Mouse (Mus musculus) monocyte, adult 2 months (primary cell): ENCODE measurements at regions not wholly inside any gene's neighbourhood (a gene's known extent, or its start where the extent isn't known, plus 50 kb on each side); places are given as distances from the start of the nearest gene placed in this dataset.

Experiments used
- DNase-seq, 2 experiments: peaks; one replicate each; pipeline ENCODE4 v3.0.0; 2022; ENCODE audit warnings: low spot score in 2 of 2, low read depth in 1 of 2

DNA sequence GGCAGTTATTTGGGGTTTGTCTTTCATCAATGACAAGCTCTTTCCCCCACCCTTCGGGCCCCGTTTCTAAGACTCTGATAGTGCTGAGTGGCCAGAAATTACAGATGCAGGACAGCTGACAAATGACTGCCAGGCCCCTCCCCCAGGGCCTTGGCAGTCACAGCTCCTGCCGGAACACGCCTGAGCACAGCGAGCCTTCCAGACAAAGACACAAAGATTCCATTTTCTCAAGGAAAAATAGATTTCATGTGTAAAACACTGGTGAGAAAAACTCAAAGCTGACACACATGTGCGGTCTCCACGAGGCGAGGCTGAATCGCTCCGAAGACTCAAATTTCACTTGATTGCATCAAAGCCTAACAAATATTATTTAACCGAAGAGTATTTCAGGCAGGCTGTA, 247.6 kb downstream of the Ptprc start:
- no peak for DNase-seq

DNA sequence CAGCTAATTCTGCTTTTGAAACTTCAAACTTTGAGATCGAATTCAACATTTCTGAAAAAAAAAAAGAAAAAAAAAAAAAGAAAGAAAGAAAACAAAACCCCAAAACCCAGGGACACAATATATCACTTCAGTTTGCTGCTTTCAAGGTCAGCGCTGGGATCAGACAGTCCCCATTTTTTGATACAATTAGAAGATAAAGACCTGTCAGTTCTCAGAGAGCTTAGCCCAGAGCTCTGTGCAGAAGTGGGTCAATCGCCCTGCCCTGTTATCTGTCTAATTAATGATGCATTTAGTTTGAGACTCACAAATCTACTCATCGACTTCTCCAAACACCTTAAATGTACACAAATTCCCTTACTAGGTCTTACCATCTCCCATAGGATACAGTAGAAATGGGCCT, 249.2 kb downstream of the Ptprc start:
- DNase-seq: no peak

DNA sequence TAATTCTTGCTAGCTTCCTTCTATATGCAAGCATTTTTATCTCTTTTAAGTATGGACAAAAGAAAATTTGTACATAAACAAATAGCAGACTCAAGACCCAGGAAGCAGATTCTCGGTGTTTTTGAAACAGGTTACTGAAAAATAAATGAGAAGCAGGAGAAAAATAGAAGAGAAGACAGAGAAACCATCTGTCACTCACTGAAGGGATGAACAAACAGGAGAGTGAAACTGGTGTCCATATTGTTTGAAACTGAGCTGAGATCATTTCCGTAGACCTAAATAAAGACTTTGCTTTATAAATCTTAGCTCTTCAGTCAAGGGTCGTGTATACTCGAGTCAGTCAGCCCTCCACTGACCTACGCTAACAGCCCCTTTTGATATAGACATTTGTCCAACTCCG, 251.4 kb downstream of the Ptprc start:
- no peak for DNase-seq

DNA sequence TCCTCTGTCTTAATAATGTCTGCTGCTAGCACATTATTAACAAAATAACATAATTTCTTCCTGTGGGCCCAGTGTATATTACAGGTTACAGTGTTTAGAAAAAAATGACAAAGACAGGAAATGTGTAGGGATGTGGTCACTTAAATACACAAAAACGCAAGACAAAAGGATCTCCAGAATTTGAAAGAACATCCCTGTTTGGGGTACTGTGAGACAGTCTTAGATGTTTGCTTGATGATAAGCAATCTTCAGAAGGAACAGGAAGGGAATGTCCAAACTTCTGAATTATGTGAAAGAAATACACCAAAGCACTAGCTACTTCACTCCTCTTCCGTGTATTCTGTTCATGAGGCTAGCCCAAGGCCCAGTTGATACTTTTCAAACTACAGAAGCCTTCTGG, 251.8 kb downstream of the Ptprc start:
- DNase-seq: no peak

DNA sequence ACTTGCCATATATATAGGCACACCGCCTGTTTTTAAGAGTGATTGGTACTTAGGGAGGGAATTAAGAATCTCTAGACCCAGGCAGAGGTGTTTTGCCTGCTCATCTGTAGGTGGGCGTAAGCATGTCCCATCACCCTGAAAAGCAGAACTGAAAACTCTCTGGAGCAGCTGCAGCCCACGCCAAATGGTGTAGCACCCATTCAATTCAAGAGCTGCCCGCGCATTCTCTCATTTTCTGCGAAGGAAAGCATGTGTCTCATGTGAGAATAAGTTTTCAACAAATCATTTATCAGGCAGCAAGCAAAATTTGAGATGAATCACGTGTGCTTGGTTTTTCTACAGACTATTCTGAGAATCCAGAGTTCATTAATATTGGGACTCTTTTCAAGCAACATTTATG, 252.7 kb downstream of the Ptprc start:
- no peak for DNase-seq

DNA sequence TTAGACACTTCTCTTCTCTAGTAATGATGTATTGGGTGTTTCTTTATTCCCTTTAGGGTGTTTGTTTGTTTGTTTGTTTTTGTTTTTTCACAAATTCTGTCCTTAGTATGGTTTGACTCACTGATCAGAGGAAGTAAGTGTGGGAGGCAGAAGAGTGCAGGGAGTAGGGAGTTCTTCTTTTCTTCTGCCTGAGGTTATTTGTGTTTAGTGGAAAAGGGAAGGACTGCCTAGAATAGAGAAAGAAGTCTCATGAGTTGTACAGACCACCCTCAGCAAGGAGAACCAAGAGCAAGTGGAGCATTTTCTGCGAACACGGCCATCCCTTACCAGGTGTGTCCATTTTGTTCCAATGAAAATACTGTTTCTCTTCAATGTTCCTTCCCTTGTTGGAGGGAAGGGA, 253.9 kb downstream of the Ptprc start:
- DNase-seq: no peak

DNA sequence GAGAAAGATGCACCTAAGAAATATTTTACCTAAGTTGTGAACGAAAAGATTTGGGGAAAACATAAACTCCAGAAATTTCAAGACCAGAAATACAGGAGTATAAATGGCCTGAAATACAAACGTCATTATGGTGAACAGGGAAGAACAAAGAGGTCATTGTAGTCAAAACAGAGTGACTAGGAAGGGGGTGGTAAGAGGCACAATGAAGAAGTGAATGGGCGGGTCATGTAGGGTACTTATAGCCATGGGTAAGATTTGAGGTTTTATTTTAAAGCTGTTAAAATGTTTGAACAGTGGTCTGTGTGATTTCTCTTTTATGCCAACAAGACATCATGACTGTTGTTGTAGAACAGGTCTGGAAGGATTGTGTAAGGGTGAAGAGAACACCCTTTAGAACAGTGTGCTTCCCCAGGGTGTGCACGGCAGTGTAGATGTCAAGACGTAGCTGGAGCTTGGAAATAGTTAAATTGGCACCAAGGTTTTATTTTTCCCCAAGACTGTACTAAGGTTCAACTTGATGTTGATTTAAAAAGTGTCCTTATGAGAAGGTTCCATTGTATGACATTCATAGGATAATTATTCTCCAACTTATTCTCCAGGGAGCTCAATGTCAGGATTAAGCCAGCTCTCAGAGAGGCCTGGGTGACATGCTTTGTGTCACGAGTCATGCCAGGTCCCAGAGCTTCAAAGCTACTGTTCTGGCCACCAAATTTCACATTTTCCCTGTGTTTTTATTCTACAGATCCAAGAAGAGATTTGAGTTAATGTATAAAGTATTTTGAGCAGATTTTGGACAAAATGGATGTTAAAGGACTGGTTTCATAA, 255.6 kb downstream of the Ptprc start:
- no peak for DNase-seq

DNA sequence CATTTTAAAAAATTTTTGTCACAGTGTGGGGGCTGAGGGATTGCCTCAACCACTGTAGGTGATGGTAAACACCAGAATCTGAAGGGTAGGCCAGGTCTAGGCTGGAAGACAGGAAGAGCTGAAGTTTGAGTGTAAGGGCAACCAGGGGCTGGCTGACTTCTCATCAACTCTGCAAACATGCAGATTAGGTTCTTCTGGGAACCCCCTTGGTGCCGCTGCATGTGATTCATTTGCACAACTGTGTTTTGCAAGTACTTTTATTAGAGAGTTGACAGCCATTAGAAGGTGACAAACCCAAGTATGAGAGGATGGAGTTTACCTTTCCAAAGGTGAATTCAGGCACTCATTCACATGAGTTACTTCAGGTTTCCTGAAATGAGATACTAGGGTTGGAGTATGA, 258.1 kb downstream of the Ptprc start:
- no peak for DNase-seq

DNA sequence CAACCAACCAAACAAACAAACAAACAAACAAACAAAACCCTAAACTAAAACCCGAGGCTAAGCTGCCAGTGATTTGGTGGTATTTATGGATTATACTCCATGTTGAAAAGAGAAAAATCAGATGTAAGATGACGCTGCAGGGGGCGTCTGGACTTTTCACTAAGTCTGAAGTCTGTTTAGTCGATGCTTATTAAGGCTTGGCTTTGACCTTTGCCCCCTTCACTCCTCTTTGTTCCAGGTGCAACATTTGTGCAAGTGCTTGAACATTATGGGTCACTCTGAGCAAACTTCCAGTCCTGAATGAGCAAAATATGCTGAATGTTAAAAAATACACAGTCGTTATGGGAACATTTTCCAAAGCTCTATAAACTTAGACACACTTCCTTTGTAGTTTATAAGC, 268.6 kb downstream of the Ptprc start:
- no peak for DNase-seq

DNA sequence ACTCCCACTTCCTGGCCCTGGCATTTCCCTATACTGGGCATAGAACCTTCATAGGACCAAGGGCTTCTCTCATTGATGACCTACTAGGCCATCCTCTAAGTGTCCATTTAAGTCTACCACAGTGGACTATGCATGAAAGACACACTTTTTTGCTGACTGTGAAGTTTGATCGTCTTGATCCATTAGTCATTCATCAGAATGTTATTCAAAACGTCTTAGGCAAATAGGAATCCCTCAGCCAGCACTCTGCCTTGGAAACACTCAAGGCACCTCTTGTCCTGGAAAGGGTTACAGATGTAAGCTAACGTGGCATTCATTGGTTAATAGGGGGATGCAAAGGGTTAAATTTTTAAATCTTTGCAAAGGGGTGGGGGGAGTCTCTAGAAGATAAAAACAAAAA, 269.0 kb downstream of the Ptprc start:
- no peak for DNase-seq

DNA sequence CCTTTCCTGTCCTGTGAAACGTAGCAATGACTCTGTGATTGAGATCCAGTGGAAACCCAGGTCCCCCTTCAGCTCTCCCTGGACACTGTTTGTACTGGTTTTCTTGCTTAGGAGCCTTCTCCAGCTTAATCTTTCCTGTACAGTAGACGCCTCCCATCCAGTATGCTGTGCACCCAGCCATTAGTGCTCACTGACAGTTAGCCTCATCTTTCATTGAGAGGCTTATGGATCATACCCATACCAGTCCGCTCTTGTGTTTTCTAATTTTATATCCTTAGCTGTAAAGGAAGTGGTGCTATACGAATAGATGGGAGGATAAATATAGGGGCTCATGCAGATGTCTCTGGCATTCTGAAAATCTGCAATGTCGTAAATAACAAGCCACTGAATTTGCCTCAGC, 269.9 kb downstream of the Ptprc start:
- DNase-seq: no peak

DNA sequence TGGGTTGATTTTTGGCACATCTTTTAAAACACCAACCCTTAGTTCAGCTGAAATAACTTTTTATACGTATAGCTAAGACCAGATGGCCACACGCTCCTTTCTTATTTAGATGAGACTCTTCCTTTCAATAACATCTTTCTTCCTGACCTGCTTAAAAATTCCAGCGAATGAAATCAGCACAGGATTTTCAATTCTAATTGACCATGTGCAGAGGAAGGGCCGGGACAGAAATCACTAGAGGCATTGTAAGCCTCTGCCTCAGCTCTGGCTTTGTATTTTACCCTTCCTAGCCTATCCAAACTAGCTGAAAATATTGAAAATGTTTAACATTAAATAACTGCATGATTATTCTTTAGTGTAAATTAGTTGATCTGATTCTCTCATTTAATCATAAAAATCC, 272.2 kb downstream of the Ptprc start:
- DNase-seq: no peak

DNA sequence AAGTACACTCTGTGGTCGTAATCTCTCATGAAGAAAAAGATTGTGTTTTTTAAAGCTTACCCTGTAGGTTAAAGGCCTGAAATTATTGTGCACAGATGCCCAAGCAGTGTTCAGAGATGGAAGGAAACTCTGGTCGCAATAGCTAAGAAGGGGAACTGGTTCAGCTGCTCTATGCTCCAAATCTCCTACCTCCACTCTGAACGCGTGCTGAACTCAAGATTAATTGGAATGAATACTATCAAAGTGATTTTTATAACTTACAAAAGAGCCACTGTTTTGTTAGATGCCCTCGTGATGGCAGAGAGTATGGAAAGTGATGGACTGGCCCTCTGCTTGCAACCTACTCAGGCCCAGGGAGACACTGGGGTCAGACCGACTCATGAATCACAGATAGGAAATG, 272.6 kb downstream of the Ptprc start:
- no peak for DNase-seq

DNA sequence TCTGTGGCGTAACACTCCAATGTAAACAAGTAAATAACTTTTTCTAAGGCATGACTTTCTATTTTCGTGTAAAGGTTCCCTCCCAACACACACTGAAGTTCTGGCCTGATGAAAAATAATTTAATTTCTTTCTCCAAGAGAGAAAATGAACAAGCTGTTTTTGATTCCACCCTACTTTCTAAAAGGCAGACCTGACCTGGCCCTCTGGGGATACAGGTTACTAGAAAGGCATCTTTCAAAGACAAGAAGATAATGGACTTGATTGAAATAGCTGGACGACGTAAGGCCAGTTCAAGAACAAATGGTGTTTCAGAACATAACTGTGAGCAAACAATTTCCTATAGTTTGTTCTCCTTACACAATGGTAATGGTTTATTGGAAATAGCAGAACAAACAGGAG, 273.5 kb downstream of the Ptprc start:
- DNase-seq: no peak

DNA sequence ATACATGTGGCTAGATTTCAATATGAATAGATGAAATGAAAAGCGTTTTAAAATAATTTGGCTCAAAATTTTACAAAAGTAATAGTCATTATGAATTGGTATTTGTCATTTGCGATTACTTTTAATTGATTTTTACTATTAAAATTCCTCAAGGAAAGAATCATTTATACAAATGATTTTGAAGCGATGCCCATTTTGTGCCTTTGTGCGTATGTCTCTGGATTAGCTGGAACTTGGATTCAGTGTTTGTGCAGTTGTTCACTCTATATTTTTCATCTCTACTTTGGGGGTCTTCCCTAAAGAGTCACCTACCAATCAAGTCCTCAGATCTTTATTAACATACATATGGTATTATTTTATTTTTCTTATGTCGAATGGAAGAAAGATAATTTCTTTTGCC, 274.3 kb downstream of the Ptprc start:
- DNase-seq: no peak

DNA sequence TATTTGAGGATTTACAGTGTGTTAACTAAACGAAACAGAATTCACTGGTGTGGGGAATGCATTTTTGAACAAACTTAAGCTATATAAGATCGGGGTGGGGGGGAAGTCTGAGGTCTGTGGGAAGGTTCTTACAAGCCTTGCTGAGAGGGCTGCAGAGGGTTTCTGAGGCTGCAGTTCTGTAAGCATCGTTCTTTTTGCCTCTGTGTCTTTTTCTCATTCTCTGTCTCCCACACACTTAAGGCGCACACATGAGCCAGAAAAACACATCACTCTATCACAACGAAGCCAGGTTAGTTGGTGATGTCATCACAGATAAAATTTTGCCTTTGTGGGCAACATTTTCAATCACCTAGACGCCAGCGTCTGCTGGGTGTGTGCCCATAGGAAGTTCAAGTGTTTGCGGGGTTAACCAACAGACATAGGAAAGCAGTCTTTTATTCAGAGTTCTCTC, 274.9 kb downstream of the Ptprc start:
- no peak for DNase-seq

DNA sequence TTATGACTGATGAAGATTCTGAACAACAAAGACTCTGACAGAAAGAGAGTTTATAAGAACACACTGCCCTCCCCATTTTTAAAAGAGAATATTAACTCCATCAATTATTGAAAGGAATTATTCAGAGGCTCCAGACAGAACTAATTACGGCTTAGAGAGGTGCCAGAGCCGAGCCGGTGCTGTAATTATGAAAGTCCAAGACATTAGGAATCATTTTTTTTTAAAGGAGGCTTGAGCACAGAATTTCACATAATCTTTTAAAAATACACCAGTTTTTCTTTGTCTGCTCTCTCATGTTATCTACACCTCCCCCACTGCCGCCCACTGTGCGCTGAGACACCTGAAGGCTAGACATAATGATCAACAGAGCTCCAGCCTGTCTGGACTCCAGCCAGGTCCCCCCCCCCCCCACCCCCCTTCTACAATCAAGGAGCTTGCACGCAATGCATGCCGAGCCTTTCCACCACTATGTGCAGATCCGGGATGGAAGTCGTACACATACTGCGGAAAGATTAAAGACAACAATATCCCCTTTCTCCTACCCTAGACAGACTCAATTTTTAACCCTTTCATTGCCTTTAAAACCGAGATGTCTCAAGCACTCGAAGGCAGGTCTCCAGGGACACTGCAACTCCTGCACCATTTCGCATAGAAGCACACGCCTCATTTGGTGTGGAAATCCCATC, 275.4 kb downstream of the Ptprc start:
- no peak for DNase-seq

DNA sequence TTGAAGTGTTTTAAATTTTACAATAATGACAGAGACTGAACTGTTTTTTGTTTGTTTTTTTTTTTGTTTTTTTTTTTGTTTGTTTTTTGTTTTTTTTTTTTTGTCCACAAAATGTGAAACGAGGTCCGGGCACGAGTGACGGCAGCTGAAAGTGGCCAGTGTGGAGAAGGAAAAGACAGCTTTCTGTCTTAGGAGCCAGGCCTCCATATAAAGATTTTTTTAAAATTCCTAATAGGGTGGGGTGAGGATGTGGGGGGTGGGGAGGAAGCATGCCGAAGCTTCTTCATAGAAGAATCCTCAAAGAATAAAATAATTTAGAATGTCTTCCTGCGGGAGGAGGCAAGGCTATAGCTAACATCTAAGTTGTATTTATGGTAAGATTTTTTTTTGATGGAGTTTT, 276.2 kb downstream of the Ptprc start:
- no peak for DNase-seq

DNA sequence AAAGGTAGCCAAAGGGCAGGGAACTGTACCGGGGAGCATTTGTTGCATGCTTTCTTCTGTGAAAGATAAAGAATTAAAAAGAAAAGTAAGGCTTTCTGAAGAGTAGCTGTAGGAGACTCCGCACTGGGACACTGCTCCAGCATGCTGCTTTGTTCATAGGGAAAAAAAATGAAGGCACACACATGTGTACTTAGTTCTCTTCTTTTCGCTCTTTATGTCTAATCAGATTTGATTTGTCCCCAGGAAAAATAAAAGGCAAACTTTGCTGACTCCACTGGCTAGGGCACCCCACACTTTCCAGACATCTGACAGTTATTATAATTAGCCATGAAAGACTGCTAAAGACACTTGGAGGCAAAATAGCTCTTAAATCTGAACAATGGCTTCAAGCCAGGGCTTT, 276.6 kb downstream of the Ptprc start:
- no peak for DNase-seq

DNA sequence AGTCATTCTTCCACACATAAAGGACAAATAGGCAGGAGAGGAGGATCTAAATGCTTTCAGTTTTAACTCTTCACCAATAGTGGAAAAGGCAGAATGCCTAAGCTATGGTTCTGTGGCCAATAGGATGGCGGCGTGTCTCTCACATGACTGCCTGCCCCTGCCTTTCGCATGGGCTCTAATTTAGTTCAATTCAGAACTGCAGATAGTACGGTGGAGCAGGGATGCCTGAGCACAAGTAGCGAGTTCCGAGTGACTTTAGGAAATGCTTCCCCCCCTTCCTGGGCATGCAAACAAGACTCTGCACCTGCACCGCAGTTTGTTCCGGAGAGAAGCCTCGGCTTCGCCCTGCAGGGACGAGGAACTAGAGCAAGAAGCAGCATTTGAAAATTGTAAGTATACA, 277.1 kb downstream of the Ptprc start:
- DNase-seq: peak; percentile 48 to 60

DNA sequence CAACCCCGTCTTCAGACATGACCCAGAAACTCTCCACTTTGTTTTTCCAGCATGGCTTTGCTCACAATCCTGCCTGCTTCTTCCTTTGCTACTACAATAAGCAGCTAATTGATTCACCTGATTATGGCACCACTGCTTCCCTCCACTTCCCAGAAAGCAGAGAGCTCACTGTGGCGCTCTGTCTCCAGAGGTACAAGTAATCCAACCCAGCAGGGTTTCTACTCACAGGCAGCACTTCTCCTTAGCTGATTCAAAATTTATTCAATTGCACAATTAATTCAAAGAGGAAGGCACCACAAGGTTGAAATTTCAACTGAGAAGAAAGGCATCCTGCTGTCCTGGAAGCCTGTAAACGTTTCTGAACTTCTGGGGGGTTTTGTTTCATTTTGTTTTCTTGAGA, 293.9 kb downstream of the Ptprc start:
- no peak for DNase-seq

DNA sequence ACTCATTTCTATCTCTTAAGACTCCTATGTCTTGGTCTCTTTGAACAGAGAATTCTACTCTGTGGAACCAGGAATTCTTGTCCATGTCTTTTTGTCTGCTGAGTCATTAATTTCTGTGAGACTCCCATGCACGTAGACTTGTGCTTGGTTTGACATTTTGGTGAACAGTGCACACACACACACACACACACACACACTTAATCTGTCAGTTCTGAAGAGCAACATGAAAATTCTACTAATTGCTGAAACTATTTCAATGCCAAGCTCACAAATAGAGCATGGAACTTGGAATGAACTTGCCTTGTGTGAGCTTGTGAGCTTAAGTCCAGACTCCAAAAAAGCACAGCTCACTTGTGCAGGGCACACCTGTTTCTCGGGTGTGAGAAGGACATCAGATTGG, 301.1 kb downstream of the Ptprc start:
- DNase-seq: no peak

DNA sequence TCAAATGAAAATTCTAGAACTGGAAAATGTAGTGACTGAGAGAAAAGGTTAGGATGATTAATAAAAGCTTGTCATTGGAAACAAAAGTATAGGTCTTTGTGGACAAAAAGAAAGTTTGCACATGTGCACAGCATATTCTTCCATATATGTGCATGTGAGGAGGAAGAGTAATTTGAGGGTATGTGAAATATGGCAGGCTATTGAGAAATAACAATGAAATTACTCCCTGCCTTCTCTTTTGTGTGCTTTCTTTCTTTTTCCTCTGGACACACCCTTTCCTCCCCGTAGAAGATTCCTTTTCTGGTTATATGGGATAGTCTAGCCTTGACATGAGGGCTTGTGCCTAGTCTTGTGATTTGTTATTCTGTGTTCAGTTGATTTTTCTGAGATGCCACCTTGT, 301.9 kb downstream of the Ptprc start:
- no peak for DNase-seq
